Mouse (Mus musculus) erythroblast, embryonic 14.5 days (primary cell): ENCODE data around the gene Tsc22d1.

Experiments used
- GATA1 ChIP-seq: IDR thresholded peaks from 2 replicates; pipeline ENCODE4 v1.6.1; 2012; ENCODE audit warnings: low read length, inconsistent platforms, mixed read lengths
- TAL1 ChIP-seq: IDR thresholded peaks from 3 replicates; pipeline ENCODE4 v1.6.1; 2012; ENCODE audit warnings: low read length, inconsistent platforms, mixed read lengths

GRCm38 (mm10) chr14:76464967-76465366 is 50.2 kb downstream of the Tsc22d1 start:
- no peak for TF ChIP-seq TAL1
- no peak for TF ChIP-seq GATA1
